Mouse (Mus musculus): ENCODE data around the gene Gbf1. TPM values are rescaled to one million over a fixed set of nuclear protein-coding genes. Genes with fewer than 3 reads are reported as not detected.

Gene Gbf1
- polyA plus RNA-seq, 1 experiment, result 61.8 TPM

GRCm38 (mm10) chr19:46286926-46287325 is 134.6 kb downstream of the Gbf1 start:
- Histone ChIP-seq H3K27me3 (ENCODE audit: control insufficient read depth, insufficient read depth, insufficient read length) (no peaks in the 10 kb centered on the region), H3K4me2 (ENCODE audit: low read depth) (no peak overlapping the region), H3K36me3 (ENCODE audit: control insufficient read depth, insufficient read depth) (peaks cover 25% of the 10 kb centered on the region), H3K4me3 (no peak overlapping the region), H3K79me2 (ENCODE audit: control insufficient read depth, insufficient read depth) (no peaks in the 10 kb centered on the region), H3ac (ENCODE audit: control insufficient read depth, insufficient read length) (no peak overlapping the region)
- TF ChIP-seq CEBPB (IDR thresholded peaks at IDR 0.05; ENCODE audit: insufficient read depth, poor library complexity, severe bottlenecking) (no peak), MAX (IDR thresholded peaks at IDR 0.05; ENCODE audit: low read depth) (no peak), USF1 (IDR thresholded peaks at IDR 0.05; ENCODE audit: low read depth) (no peak), MYOG (IDR thresholded peaks at IDR 0.05; ENCODE audit: control insufficient read depth in 1 of 3, insufficient read depth in 1 of 3, insufficient read length in 2 of 3, low read depth in 2 of 3) (no peak), REST (IDR thresholded peaks at IDR 0.05; ENCODE audit: insufficient read depth, insufficient read length) (no peak), TCF12 (IDR thresholded peaks at IDR 0.05; ENCODE audit: insufficient read depth, poor library complexity, severe bottlenecking) (no peak)

- Histone ChIP-seq H3ac (ENCODE audit: control insufficient read depth, insufficient read length) (no peak overlapping the region), H3K4me2 (ENCODE audit: low read depth) (no peak overlapping the region), H3K27me3 (ENCODE audit: control insufficient read depth, insufficient read depth, insufficient read length) (no peaks in the 10 kb centered on the region), H3K36me3 (ENCODE audit: control insufficient read depth, insufficient read depth) (peaks cover 20% of the 10 kb centered on the region), H3K4me3 (no peak overlapping the region), H3K79me2 (ENCODE audit: control insufficient read depth, insufficient read depth) (no peaks in the 10 kb centered on the region)
- TF ChIP-seq TCF3 (IDR thresholded peaks at IDR 0.05; ENCODE audit: insufficient read length, low read depth), result no peak
- TF ChIP-seq MYOD1 (IDR thresholded peaks at IDR 0.05; ENCODE audit: control insufficient read depth in 1 of 3, insufficient read length in 2 of 3, low read depth in 2 of 3), result no peak
- no peak for TF ChIP-seq TCF12 (IDR thresholded peaks at IDR 0.05; ENCODE audit: insufficient read depth, poor library complexity, severe bottlenecking)
- TF ChIP-seq POLR2AphosphoS2 (IDR thresholded peaks at IDR 0.05; ENCODE audit: insufficient read length, low read depth), result no peak
- no peak for TF ChIP-seq POLR2A (IDR thresholded peaks at IDR 0.05; ENCODE audit: insufficient read length, low read depth)
These were observed 135.3 kb downstream of the Gbf1 start for GRCm38 (mm10) chr19:46287566-46287965.

- no peak overlapping the region for H3ac ChIP-seq (ENCODE audit: control insufficient read depth, insufficient read length)
- H3K79me2 ChIP-seq (ENCODE audit: control insufficient read depth, insufficient read depth), result no peaks in the 10 kb centered on the region
- H3K4me2 ChIP-seq (ENCODE audit: low read depth), result no peak overlapping the region
- TF ChIP-seq TCF3 (IDR thresholded peaks at IDR 0.05; ENCODE audit: insufficient read length, low read depth) (no peak), CEBPB (IDR thresholded peaks at IDR 0.05; ENCODE audit: insufficient read depth, poor library complexity, severe bottlenecking) (no peak), E2F4 (IDR thresholded peaks at IDR 0.05; ENCODE audit: insufficient read depth) (no peak), SRF (IDR thresholded peaks at IDR 0.05; ENCODE audit: control insufficient read depth, insufficient read length, low read depth) (no peak), POLR2AphosphoS2 (IDR thresholded peaks at IDR 0.05; ENCODE audit: insufficient read length, low read depth) (no peak), TCF12 (IDR thresholded peaks at IDR 0.05; ENCODE audit: insufficient read depth, poor library complexity, severe bottlenecking) (no peak), MAX (IDR thresholded peaks at IDR 0.05; ENCODE audit: low read depth) (no peak), REST (IDR thresholded peaks at IDR 0.05; ENCODE audit: insufficient read depth, insufficient read length) (no peak), USF1 (IDR thresholded peaks at IDR 0.05; ENCODE audit: low read depth) (no peak), MYOG (IDR thresholded peaks at IDR 0.05; ENCODE audit: control insufficient read depth in 1 of 3, insufficient read depth in 1 of 3, insufficient read length in 2 of 3, low read depth in 2 of 3) (no peak), MYOD1 (IDR thresholded peaks at IDR 0.05; ENCODE audit: control insufficient read depth in 1 of 3, insufficient read length in 2 of 3, low read depth in 2 of 3) (no peak), POLR2A (IDR thresholded peaks at IDR 0.05; ENCODE audit: insufficient read length, low read depth) (no peak)
- H3K27me3 ChIP-seq (ENCODE audit: control insufficient read depth, insufficient read depth, insufficient read length), result no peaks in the 10 kb centered on the region
- no peaks in the 10 kb centered on the region for H3K36me3 ChIP-seq (ENCODE audit: control insufficient read depth, insufficient read depth)
- no peak overlapping the region for H3K4me3 ChIP-seq
These were observed 138.3 kb downstream of the Gbf1 start for GRCm38 (mm10) chr19:46290535-46291105.

- TF ChIP-seq TCF3 (IDR thresholded peaks at IDR 0.05; ENCODE audit: insufficient read length, low read depth), result no peak
- TF ChIP-seq TCF12 (IDR thresholded peaks at IDR 0.05; ENCODE audit: insufficient read depth, poor library complexity, severe bottlenecking), result no peak
- no peak for TF ChIP-seq CEBPB (IDR thresholded peaks at IDR 0.05; ENCODE audit: insufficient read depth, poor library complexity, severe bottlenecking)
- TF ChIP-seq REST (IDR thresholded peaks at IDR 0.05; ENCODE audit: insufficient read depth, insufficient read length), result no peak
- TF ChIP-seq MYOG (IDR thresholded peaks at IDR 0.05; ENCODE audit: control insufficient read depth in 1 of 3, insufficient read depth in 1 of 3, insufficient read length in 2 of 3, low read depth in 2 of 3), result no peak
- TF ChIP-seq USF1 (IDR thresholded peaks at IDR 0.05; ENCODE audit: low read depth), result no peak
- TF ChIP-seq POLR2AphosphoS2 (IDR thresholded peaks at IDR 0.05; ENCODE audit: insufficient read length, low read depth), result no peak
- no peak for TF ChIP-seq POLR2A (IDR thresholded peaks at IDR 0.05; ENCODE audit: insufficient read length, low read depth)
- no peak for TF ChIP-seq MAX (IDR thresholded peaks at IDR 0.05; ENCODE audit: low read depth)
- TF ChIP-seq MYOD1 (IDR thresholded peaks at IDR 0.05; ENCODE audit: control insufficient read depth in 1 of 3, insufficient read length in 2 of 3, low read depth in 2 of 3), result no peak
- TF ChIP-seq E2F4 (IDR thresholded peaks at IDR 0.05; ENCODE audit: insufficient read depth), result no peak
- H3K36me3 ChIP-seq (ENCODE audit: control insufficient read depth, insufficient read depth), result no peaks in the 10 kb centered on the region
- no peak overlapping the region for H3ac ChIP-seq (ENCODE audit: control insufficient read depth, insufficient read length)
- no peak overlapping the region for H3K4me3 ChIP-seq
- no peaks in the 10 kb centered on the region for H3K79me2 ChIP-seq (ENCODE audit: control insufficient read depth, insufficient read depth)
- H3K4me2 ChIP-seq (ENCODE audit: low read depth), result no peak overlapping the region
- no peaks in the 10 kb centered on the region for H3K27me3 ChIP-seq (ENCODE audit: control insufficient read depth, insufficient read depth, insufficient read length)
These were observed 144.6 kb downstream of the Gbf1 start for GRCm38 (mm10) chr19:46296938-46297337.
